Mouse (Mus musculus): Measurements from ENCODE around the gene Setd1a. TPM values are rescaled to one million over a fixed set of nuclear protein-coding genes. Genes with fewer than 3 reads are reported as not detected.
A peak's percentile ranks its signal among the peaks of the same experiment; 100 is the strongest.

The Setd1a gene
- polyA plus RNA-seq, 1 experiment from 2014 or later, result 10.5 TPM

DNA sequence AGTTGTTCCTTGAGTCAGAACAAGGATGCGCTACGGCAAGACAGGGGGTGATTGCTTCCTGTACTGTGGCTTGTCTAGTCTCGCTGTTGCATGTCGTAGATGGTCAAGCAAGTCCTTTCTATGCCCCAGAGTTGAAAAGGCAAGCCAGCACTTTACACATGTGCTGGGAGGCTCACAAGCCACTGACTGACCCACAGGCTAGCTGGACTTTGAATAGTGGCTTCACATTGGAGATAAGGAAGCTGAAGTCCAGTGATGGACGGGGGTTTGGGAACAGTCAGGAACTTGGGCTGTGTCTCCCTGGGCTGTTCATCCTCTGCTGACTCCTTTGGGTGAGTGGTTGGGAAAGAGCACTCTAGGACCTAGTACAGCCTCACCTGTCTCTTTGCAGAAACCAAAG lies 24.9 kb upstream of the Setd1a start:
- Histone ChIP-seq H3K36me3 (ENCODE audit: insufficient read depth, low read length) (no peaks in the 10 kb centered on the region; the same call in 1 of the 2 replicates), H3K4me2 (replicated peaks; ENCODE audit: low read depth, low read length) (no peak overlapping the region), H3K9me3 (ENCODE audit: low read length) (no peaks in the 10 kb centered on the region), H3K9ac (replicated peaks; ENCODE audit: low read depth) (no peak overlapping the region), H3K27me3 (replicated peaks; ENCODE audit: insufficient read depth, low read length) (no peaks in the 10 kb centered on the region), H3K27ac (ENCODE audit: low read length) (no peak overlapping the region), H3K4me1 (ENCODE audit: insufficient read depth, low read depth, low read length) (no peaks in the 10 kb centered on the region), H3K4me3 (ENCODE audit: low read depth, low read length) (no peak overlapping the region)
- DNase-seq (ENCODE audit: low spot score) (no peak), ATAC-seq (no peak)
- TF ChIP-seq CTCF (IDR thresholded peaks at IDR 0.05) (no peak), EP300 (IDR thresholded peaks at IDR 0.05) (no peak)
- 94% methylated on average over 5 of the region's 5 CpGs for WGBS

DNA sequence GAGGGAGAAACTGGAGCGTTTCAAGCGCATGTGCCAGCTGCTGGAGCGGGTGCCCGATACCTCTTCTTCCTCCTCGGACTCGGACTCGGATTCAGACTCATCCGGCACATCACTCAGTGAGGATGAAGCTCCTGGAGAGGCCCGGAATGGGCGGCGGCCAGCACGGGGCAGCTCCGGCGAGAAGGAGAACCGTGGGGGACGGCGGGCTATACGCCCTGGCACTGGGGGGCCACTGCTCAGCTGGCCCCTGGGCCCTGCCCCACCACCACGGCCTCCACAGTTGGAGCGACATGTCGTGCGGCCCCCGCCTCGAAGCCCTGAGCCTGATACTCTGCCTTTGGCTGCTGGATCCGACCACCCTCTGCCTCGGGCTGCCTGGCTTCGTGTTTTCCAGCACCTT lies 24.4 kb upstream of the Setd1a start:
- ATAC-seq (no peak), DNase-seq (ENCODE audit: low spot score) (no peak)
- no peak overlapping the region for H3K9ac ChIP-seq (replicated peaks; ENCODE audit: low read depth)
- 92% methylated on average over 27 of the region's 27 CpGs for whole genome bisulfite sequencing
- H3K36me3 ChIP-seq (ENCODE audit: insufficient read depth, low read length), result no peaks in the 10 kb centered on the region; the same call in 1 of the 2 replicates
- no peak overlapping the region for H3K27ac ChIP-seq (ENCODE audit: low read length)
- no peaks in the 10 kb centered on the region for H3K27me3 ChIP-seq (replicated peaks; ENCODE audit: insufficient read depth, low read length)
- TF ChIP-seq CTCF (IDR thresholded peaks at IDR 0.05) (no peak), EP300 (IDR thresholded peaks at IDR 0.05) (no peak)
- H3K4me1 ChIP-seq (ENCODE audit: insufficient read depth, low read depth, low read length), result no peaks in the 10 kb centered on the region
- H3K4me2 ChIP-seq (replicated peaks; ENCODE audit: low read depth, low read length), result no peak overlapping the region
- H3K4me3 ChIP-seq (ENCODE audit: low read depth, low read length), result no peak overlapping the region
- no peaks in the 10 kb centered on the region for H3K9me3 ChIP-seq (ENCODE audit: low read length)

DNA sequence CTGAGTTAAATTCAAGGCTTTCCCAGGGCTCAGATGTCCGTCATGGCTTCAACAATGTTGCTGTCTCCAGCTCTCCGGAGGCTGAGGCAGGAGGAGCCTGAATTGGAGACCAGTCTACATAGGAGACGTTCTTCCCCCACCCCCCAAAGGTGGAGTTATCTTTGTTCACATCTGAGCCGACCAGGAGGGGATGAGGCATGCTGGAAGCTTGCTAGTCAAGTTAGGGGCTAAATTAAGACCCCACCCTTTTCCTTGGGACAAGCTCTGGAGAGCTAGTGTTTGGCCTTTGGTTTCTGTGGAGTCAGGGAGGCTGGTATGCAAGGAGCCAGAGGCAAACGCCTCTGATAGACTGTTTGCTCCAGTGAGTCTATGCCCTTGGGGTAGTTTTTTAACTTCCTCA lies 23.3 kb upstream of the Setd1a start:
- 53% methylated on average over 5 of the region's 5 CpGs for WGBS
- no peaks in the 10 kb centered on the region for H3K27me3 ChIP-seq (replicated peaks; ENCODE audit: insufficient read depth, low read length)
- no peaks in the 10 kb centered on the region for H3K4me1 ChIP-seq (ENCODE audit: insufficient read depth, low read depth, low read length)
- ATAC-seq (no peak), DNase-seq (ENCODE audit: low spot score) (no peak)
- no peak overlapping the region for H3K27ac ChIP-seq (ENCODE audit: low read length)
- H3K9ac ChIP-seq (replicated peaks; ENCODE audit: low read depth), result no peak overlapping the region
- no peaks in the 10 kb centered on the region; the same call in 1 of the 2 replicates for H3K36me3 ChIP-seq (ENCODE audit: insufficient read depth, low read length)
- TF ChIP-seq CTCF (IDR thresholded peaks at IDR 0.05) (no peak), EP300 (IDR thresholded peaks at IDR 0.05) (no peak)
- H3K4me3 ChIP-seq (ENCODE audit: low read depth, low read length), result no peak overlapping the region
- no peak overlapping the region for H3K4me2 ChIP-seq (replicated peaks; ENCODE audit: low read depth, low read length)
- no peaks in the 10 kb centered on the region for H3K9me3 ChIP-seq (ENCODE audit: low read length)

DNA sequence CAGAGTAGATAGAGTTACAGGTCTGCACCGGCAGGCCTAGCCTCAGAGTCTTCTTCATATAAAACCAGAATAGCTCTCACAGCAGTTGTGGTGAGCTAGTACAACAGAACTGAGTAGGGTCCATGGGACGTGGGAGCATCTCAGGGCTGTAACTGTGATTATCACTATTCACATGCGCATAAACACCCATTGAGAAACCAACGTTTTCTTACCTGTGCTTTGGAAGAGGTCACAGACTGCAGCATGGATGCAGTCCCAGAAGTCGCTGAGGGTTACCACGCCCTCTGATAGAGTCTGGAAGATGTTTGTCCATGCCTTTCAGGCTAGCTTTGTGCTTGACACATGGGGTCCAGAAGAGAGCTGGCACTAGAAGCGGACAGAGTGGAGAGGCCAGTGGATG lies 22.7 kb upstream of the Setd1a start:
- Histone ChIP-seq H3K27ac (ENCODE audit: low read length) (no peak overlapping the region), H3K36me3 (ENCODE audit: insufficient read depth, low read length) (no peaks in the 10 kb centered on the region; the same call in 1 of the 2 replicates), H3K9me3 (ENCODE audit: low read length) (no peaks in the 10 kb centered on the region), H3K4me2 (replicated peaks; ENCODE audit: low read depth, low read length) (no peak overlapping the region), H3K4me1 (ENCODE audit: insufficient read depth, low read depth, low read length) (no peaks in the 10 kb centered on the region), H3K4me3 (ENCODE audit: low read depth, low read length) (no peak overlapping the region), H3K9ac (replicated peaks; ENCODE audit: low read depth) (no peak overlapping the region), H3K27me3 (replicated peaks; ENCODE audit: insufficient read depth, low read length) (no peaks in the 10 kb centered on the region)
- ATAC-seq (no peak), DNase-seq (ENCODE audit: low spot score) (no peak)
- TF ChIP-seq EP300 (IDR thresholded peaks at IDR 0.05), result no peak
- TF ChIP-seq CTCF (IDR thresholded peaks at IDR 0.05), result no peak
- 81% methylated on average over 7 of the region's 7 CpGs for WGBS

DNA sequence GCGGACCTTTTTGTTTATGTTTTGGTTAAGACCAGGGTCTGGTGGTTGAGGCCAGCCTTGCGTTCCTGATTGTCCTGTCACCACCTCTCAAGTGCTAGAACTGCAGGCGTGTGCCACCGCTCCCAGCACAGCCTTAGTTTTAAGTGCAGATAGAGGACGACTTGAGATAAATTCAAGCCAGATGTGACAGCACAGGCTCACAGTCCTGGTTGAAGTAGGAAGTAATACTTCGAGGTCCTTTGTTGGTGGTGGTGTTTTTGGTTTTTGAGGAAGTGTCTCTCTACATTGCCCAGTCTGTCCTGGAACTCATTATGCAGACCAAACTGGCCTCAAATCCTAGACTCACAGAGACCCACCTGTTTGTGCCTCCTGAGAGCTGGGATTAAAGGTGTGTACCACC lies 16.8 kb upstream of the Setd1a start:
- Histone ChIP-seq H3K4me1 (ENCODE audit: insufficient read depth, low read depth, low read length) (no peaks in the 10 kb centered on the region), H3K36me3 (ENCODE audit: insufficient read depth, low read length) (no peaks in the 10 kb centered on the region), H3K27ac (ENCODE audit: low read length) (0 out of 2 replicates have a peak overlapping the region, but pooled peaks have one; percentile 4), H3K9me3 (ENCODE audit: low read length) (no peaks in the 10 kb centered on the region), H3K4me3 (ENCODE audit: low read depth, low read length) (no peak overlapping the region), H3K4me2 (replicated peaks; ENCODE audit: low read depth, low read length) (no peak overlapping the region), H3K27me3 (replicated peaks; ENCODE audit: insufficient read depth, low read length) (no peaks in the 10 kb centered on the region), H3K9ac (replicated peaks; ENCODE audit: low read depth) (no peak overlapping the region)
- no peak for ATAC-seq
- TF ChIP-seq EP300 (IDR thresholded peaks at IDR 0.05) (no peak), CTCF (IDR thresholded peaks at IDR 0.05) (no peak)
- DNase-seq (ENCODE audit: low spot score), result peak; percentile 7
- WGBS, result 42% methylated on average over 6 of the region's 6 CpGs

DNA sequence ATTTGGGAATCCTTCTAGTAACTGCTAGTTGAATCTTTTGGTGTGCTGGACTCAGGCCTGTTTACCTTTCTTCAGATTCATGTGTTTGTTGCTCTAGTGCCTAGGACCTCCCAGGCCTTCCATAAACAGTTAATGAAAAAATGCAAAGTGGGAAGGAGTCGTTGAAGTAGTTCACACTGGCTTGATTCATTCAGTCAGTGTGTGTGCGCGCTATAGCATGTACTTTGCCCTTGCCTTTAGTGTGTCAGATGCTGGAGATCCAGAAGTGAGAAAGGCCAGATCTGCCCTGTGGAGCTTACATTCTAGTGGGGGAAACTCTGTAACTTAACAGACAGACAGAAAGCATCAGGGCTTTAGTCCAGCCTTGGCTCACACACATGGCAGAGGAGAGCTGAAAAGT lies 16.0 kb upstream of the Setd1a start:
- no peak overlapping the region for H3K27ac ChIP-seq (ENCODE audit: low read length)
- H3K4me1 ChIP-seq (ENCODE audit: insufficient read depth, low read depth, low read length), result no peaks in the 10 kb centered on the region
- WGBS, result 75% methylated on average over 3 of the region's 3 CpGs
- no peak overlapping the region for H3K4me3 ChIP-seq (ENCODE audit: low read depth, low read length)
- no peaks in the 10 kb centered on the region for H3K9me3 ChIP-seq (ENCODE audit: low read length)
- ATAC-seq (no peak), DNase-seq (ENCODE audit: low spot score) (no peak)
- TF ChIP-seq EP300 (IDR thresholded peaks at IDR 0.05) (no peak), CTCF (IDR thresholded peaks at IDR 0.05) (no peak)
- no peaks in the 10 kb centered on the region for H3K27me3 ChIP-seq (replicated peaks; ENCODE audit: insufficient read depth, low read length)
- no peak overlapping the region for H3K4me2 ChIP-seq (replicated peaks; ENCODE audit: low read depth, low read length)
- no peaks in the 10 kb centered on the region for H3K36me3 ChIP-seq (ENCODE audit: insufficient read depth, low read length)
- H3K9ac ChIP-seq (replicated peaks; ENCODE audit: low read depth), result no peak overlapping the region

DNA sequence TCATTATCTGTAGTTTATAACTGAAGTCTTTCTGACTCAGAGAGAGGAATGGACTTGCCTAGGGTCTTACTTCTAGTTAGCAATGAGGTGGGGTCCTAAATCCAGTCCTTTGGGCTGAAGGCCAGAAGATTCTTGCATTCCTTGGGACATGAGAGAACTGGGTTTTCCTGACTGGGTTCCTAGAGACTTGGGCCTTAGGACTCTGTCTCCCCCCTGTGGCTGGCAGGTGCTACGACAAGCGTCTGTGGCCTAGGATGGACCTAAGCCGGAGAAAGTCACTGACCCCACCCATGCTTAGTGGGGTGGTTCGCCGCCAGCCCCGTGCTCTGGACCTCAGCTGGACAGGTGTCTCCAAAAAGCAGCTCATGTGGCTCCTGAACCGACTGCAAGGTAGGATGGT lies 15.4 kb upstream of the Setd1a start:
- no peak overlapping the region for H3K4me3 ChIP-seq (ENCODE audit: low read depth, low read length)
- no peak overlapping the region for H3K9ac ChIP-seq (replicated peaks; ENCODE audit: low read depth)
- TF ChIP-seq EP300 (IDR thresholded peaks at IDR 0.05), result no peak
- TF ChIP-seq CTCF (IDR thresholded peaks at IDR 0.05), result peak; percentile 97
- H3K9me3 ChIP-seq (ENCODE audit: low read length), result no peaks in the 10 kb centered on the region
- ATAC-seq (peak; percentile 80), DNase-seq (ENCODE audit: low spot score) (peak; percentile 90)
- no peak overlapping the region for H3K4me2 ChIP-seq (replicated peaks; ENCODE audit: low read depth, low read length)
- 21% methylated on average over 7 of the region's 7 CpGs for WGBS
- no peaks in the 10 kb centered on the region for H3K36me3 ChIP-seq (ENCODE audit: insufficient read depth, low read length)
- H3K27ac ChIP-seq (ENCODE audit: low read length), result no peak overlapping the region
- H3K27me3 ChIP-seq (replicated peaks; ENCODE audit: insufficient read depth, low read length), result no peaks in the 10 kb centered on the region
- no peaks in the 10 kb centered on the region for H3K4me1 ChIP-seq (ENCODE audit: insufficient read depth, low read depth, low read length)

All from lung, postnatal 0 days (tissue).